Mouse (Mus musculus): ENCODE data around the gene Grhl1.

- TF ChIP-seq CTCF (IDR thresholded peaks at IDR 0.05; ENCODE audit: insufficient read depth, low read length) (no peak), POLR2A (IDR thresholded peaks at IDR 0.05; ENCODE audit: borderline replicate concordance, extremely low read depth, low read depth, low read length) (no peak)
Measured at GRCm38 (mm10) chr12:24571523-24572392, at the start of gene Grhl1.

All from lung, adult 2 months (tissue).